Mouse (Mus musculus) kidney, adult 2 months (tissue): Measurements from ENCODE around the gene Cacna1c. TPM values are rescaled to one million over a fixed set of nuclear protein-coding genes. Genes with fewer than 3 reads are reported as not detected.

Experiments
- DNase-seq: peaks from one replicate; pipeline ENCODE4 v3.0.0; 2021
- H3K27ac ChIP-seq: fragments of 200-500 bp; 2 replicates; pipeline ENCODE4 v1.5.1; 2012; ENCODE audit warnings: low read depth, low read length, control low read depth, inconsistent platforms; ENCODE audit not compliant: insufficient read depth
- H3K27me3 ChIP-seq: fragments of 200-500 bp; replicated peaks from 2 replicates; pipeline ENCODE4 v1.6.1; 2012; ENCODE audit warnings: mild to moderate bottlenecking, moderate library complexity, low read length, inconsistent platforms; ENCODE audit not compliant: control insufficient read depth, insufficient read depth
- H3K36me3 ChIP-seq: fragments of 200-500 bp; 2 replicates; pipeline ENCODE4 v1.6.1; 2012; ENCODE audit warnings: mild to moderate bottlenecking, moderate library complexity, low read length, inconsistent platforms; ENCODE audit not compliant: control insufficient read depth, insufficient read depth
- H3K4me1 ChIP-seq: fragments of 200-500 bp; 2 replicates; pipeline ENCODE4 v1.6.1; 2011; ENCODE audit warnings: low read length; ENCODE audit not compliant: control insufficient read depth, insufficient read depth
- H3K4me3 ChIP-seq: fragments of 200-500 bp; 2 replicates; pipeline ENCODE4 v1.5.1; 2011; ENCODE audit warnings: mild to moderate bottlenecking, low read depth, low read length, control low read depth; ENCODE audit not compliant: insufficient read depth
- CTCF ChIP-seq: fragments of 200-500 bp; conservative IDR thresholded peaks from 2 replicates; pipeline ENCODE4 v1.5.1; 2011; ENCODE audit warnings: low read depth, mild to moderate bottlenecking, control low read depth, low read length, moderate library complexity, mixed read lengths; ENCODE audit not compliant: insufficient read depth, insufficient read length
- POLR2A ChIP-seq: fragments of 200-500 bp; IDR thresholded peaks from one replicate; pipeline ENCODE4 v1.6.1; 2011; ENCODE audit warnings: low read depth, low read length, control low read depth
- WGBS: fragments of 180-500 bp; shearing (Covaris S2); methylation state at CpG from one replicate; pipeline ENCODE4 v1.1.7; 2018; 5-methylcytosine and 5-hydroxymethylcytosine counted together
- polyA plus RNA-seq: library from polyadenylated mRNA; depleted of rRNA; stranded (reverse); fragments of >200 nt; gene quantifications from 2 replicates; pipeline ENCODE4 v1.2.3, GENCODE M21; 2012

Cacna1c gene
- polyA plus RNA-seq, 1 experiment = 0.99 TPM

DNA sequence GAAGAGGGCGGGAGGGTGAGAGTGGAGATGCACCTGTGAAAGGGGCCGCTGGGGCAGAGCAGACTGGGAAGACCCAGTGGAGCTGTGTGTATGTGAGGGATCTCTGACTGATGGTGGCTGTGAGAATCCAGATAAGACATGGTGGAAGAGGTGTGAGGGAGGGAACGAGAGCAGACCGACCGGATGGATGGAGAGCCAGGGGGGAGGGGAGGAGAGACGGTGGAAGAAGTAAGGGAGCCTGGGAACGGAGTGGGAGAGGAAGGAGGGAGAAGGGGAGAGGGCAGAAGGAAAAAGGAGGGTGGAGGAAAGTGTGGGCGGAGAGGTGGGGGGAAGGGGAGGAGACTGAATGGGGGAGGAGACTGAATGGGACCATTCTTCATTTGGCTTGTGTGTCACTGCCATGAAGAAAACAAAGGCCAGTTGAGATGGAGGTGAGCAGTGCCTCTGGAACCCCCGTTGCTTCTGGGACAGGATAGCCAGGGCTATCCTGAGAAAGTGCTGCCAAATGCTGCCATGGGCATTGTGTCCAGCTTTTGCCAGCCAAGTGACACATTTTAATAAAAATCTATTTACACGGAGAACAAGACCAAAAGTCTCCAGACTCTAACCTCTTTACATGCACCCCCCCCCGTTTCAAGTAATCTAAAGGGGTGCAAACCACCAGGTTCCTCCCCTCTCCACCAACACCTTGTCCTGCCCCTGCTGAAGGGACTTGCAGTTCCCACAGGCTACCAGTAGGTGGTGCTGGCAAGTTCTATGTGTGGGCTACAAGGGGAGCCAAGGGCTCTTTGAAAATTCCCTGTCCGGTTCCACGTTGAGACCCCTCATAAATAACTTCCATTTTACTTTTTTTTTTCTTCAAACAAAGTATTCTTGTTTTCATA, 273.6 kb downstream of the Cacna1c start:
- no peaks in the 10 kb centered on the region for H3K4me1 ChIP-seq
- no peaks in the 10 kb centered on the region for H3K27me3 ChIP-seq
- peak; percentile 63 for DNase-seq
- H3K27ac ChIP-seq = no peak overlapping the region
- TF ChIP-seq POLR2A (no peak), CTCF (peak; percentile 92)
- no peaks in the 10 kb centered on the region for H3K36me3 ChIP-seq
- 25% methylated on average over 13 of the region's 13 CpGs for WGBS
- H3K4me3 ChIP-seq = no peak overlapping the region

GRCm38 (mm10) chr6:118908176-118908575, 288.0 kb downstream of the Cacna1c start:
- H3K4me1 ChIP-seq = no peaks in the 10 kb centered on the region
- no peaks in the 10 kb centered on the region for H3K36me3 ChIP-seq
- DNase-seq = no peak
- H3K27ac ChIP-seq = no peak overlapping the region
- 64% methylated on average over 4 of the region's 4 CpGs for WGBS
- H3K4me3 ChIP-seq = no peak overlapping the region
- TF ChIP-seq POLR2A = no peak
- no peak for TF ChIP-seq CTCF
- H3K27me3 ChIP-seq = no peaks in the 10 kb centered on the region

DNA sequence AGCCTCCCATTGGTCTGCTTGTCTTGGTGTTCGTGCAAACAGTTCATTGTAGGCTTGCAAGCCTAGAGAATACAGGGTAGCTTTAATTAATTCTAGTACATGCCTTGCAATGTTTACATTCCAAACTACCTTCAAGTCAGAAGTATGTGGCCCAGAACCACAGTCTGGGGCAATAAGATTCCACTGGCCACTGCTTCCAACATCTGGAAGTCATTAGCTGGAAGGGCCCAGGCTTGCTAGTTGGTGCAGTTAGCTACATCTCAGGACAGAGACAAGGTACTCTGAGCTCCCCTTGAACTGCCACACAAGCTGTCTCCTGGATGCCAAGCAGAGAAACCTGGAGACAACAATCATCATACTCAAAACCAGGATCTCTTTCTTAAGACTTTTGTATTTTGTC, 288.5 kb downstream of the Cacna1c start:
- WGBS = 33% methylated on average over 1 of the region's 1 CpGs
- no peak overlapping the region for H3K27ac ChIP-seq
- no peak for TF ChIP-seq CTCF
- no peak for TF ChIP-seq POLR2A

DNA sequence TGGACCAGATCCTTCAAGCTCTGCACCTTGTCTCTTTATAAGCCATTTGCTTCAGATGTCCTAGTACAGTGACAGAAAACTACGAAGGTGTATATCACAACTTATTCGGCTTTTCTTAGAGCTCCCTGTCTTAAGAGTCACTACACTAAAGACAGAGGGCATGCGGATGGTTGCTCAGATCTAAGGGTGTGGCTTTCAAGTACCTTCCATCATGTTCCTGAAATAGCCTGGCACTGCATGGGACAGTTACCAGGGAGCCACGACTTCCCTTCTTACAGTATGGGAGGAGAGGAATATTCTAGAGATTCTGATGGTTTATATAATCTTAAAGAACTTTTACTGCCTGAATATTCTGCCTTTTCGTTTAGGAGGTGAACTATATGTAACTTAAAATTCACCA, 289.3 kb downstream of the Cacna1c start:
- no peak for DNase-seq

More for the DNA sequence above, 288.5 kb downstream of the Cacna1c start:
- Histone ChIP-seq H3K4me3 (no peak overlapping the region), H3K4me1 (no peaks in the 10 kb centered on the region), H3K27me3 (no peaks in the 10 kb centered on the region), H3K36me3 (no peaks in the 10 kb centered on the region)
- peak; percentile 5 for DNase-seq

GRCm38 (mm10) chr6:118899688-118900087, 296.5 kb downstream of the Cacna1c start:
- Histone ChIP-seq H3K36me3 (no peaks in the 10 kb centered on the region), H3K27ac (no peak overlapping the region), H3K4me1 (no peaks in the 10 kb centered on the region), H3K27me3 (no peaks in the 10 kb centered on the region), H3K4me3 (no peak overlapping the region)
- no peak for TF ChIP-seq CTCF
- TF ChIP-seq POLR2A = no peak
- WGBS = 89% methylated on average over 8 of the region's 8 CpGs
- DNase-seq = no peak

More for the DNA sequence above, 289.3 kb downstream of the Cacna1c start:
- WGBS = 88% methylated on average over 5 of the region's 5 CpGs
- H3K4me1 ChIP-seq = no peaks in the 10 kb centered on the region
- no peak overlapping the region for H3K27ac ChIP-seq
- TF ChIP-seq CTCF = no peak
- TF ChIP-seq POLR2A = no peak
- no peaks in the 10 kb centered on the region for H3K27me3 ChIP-seq
- H3K4me3 ChIP-seq = no peak overlapping the region
- H3K36me3 ChIP-seq = no peaks in the 10 kb centered on the region

- Histone ChIP-seq H3K36me3 (no peaks in the 10 kb centered on the region), H3K4me1 (no peaks in the 10 kb centered on the region), H3K27me3 (no peaks in the 10 kb centered on the region), H3K4me3 (no peak overlapping the region), H3K27ac (no peak overlapping the region)
- TF ChIP-seq CTCF (no peak), POLR2A (no peak)
- DNase-seq = no peak
- whole genome bisulfite sequencing = 36% methylated on average over 5 of the region's 5 CpGs
Measured at GRCm38 (mm10) chr6:118897101-118897500, 299.1 kb downstream of the Cacna1c start.

- Histone ChIP-seq H3K27me3 (no peaks in the 10 kb centered on the region), H3K27ac (no peak overlapping the region), H3K4me3 (no peak overlapping the region), H3K36me3 (no peaks in the 10 kb centered on the region), H3K4me1 (no peaks in the 10 kb centered on the region)
- WGBS = 75% methylated on average over 6 of the region's 6 CpGs
- DNase-seq = no peak
- TF ChIP-seq POLR2A (no peak), CTCF (no peak)
Measured at GRCm38 (mm10) chr6:118894043-118894442, 302.2 kb downstream of the Cacna1c start.
